In the genomic region with DNA sequence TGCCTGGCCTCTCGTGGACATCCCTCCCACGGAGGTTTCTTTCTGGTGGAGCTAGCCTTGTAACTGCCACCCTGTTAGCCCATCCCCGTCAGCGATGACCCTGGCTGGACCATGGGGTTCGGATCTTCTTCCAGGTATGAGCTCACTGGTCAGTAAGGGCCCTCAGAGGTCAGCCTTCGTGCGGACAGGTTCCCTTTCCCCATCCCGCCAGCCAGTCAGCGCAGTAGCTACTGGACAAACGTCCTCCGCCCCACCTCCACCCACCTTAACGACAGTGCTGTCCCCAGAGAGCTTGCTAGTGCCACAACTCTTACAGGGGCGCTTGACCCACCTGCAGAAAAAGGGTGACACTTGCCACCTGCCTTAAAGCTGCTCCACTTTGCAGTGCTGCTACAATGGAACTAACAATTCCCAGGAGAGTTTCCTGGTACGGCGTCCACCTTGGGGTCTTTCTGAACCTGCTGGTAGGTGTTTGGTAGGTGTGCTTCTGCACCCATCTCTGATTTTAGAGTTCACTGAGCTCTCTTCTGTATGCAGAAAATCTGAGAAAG, we compare ENCODE assay signal across 8 mouse cellular contexts. TPM values are rescaled to one million over a fixed set of nuclear protein-coding genes. Genes with fewer than 3 reads are reported as not detected.
A peak's percentile ranks its signal among the peaks of the same experiment; 100 is the strongest.
DNase-seq lines count a peak whose midpoint lies in the region; ATAC-seq lines count a peak whose summit lies in the region.

No protein-coding gene starts in this region.

- peak overlapping the region; percentile 95 for H3K4me2 ChIP-seq in liver, embryonic 11.5 days

- H3K36me3 ChIP-seq in liver, embryonic 11.5 days (ENCODE audit: control insufficient read depth, insufficient read depth, low read length) = peaks cover 6% of the 10 kb centered on the region

- DNase-seq in cerebellum, adult 11 months = peak; percentile 20
- DNase-seq in thymus, postnatal 14 days = peak; percentile 25
- no peak for DNase-seq in thymus, postnatal 4 days
- no peak for DNase-seq in liver, embryonic 11.5 days (ENCODE audit: low spot score)
- DNase-seq in skeletal muscle tissue, adult 2 months (ENCODE audit: low read depth, low spot score) = peak; percentile 20
- no peak for DNase-seq in gastrocnemius, postnatal 14 days
- no peak for DNase-seq in layer of hippocampus, adult 9-11 months

- no peaks in the 10 kb centered on the region for H3K9me3 ChIP-seq in liver, embryonic 11.5 days (ENCODE audit: control insufficient read depth, low read length)

- no peak for ATAC-seq in cerebellum, adult (ENCODE audit: insufficient number of reproducible peaks, low FRiP score, low TSS enrichment)
- no peak for ATAC-seq in liver, embryonic 11.5 days (replicated peaks; ENCODE audit: low FRiP score)

- H3K27ac ChIP-seq in liver, embryonic 11.5 days (ENCODE audit: low read depth, low read length) = peak overlapping the region; percentile 93

- H3K27me3 ChIP-seq in liver, embryonic 11.5 days (replicated peaks; ENCODE audit: control insufficient read depth, insufficient read depth, low read length) = no peaks in the 10 kb centered on the region

- intact Hi-C loops in gastrocnemius, postnatal 14 days (cut with DNase I; ENCODE audit: low total_unique reads) = no loop called here

- H3K9ac ChIP-seq in liver, embryonic 11.5 days (ENCODE audit: low read depth, low read length) = peak overlapping the region; percentile 90

- H3K4me3 ChIP-seq in liver, embryonic 11.5 days (ENCODE audit: low read depth, low read length) = peak overlapping the region; percentile 83

- 14% methylated on average over 15 of the region's 15 CpGs for WGBS in liver, embryonic 11.5 days

- peaks cover 36% of the 10 kb centered on the region for H3K4me1 ChIP-seq in liver, embryonic 11.5 days (replicated peaks; ENCODE audit: control insufficient read depth, insufficient read depth, low read length)

RNA-seq across cellular contexts. Expression of a gene that starts 0.8 kb away (rescaled TPM):
- polyA plus RNA-seq in liver, embryonic 11.5 days (2014; fragmentation: Nextera tagmentation; extraction: Ambion mirVana) = 12.2 and 13.4 TPM in 2 replicates
- 10 to 100 TPM; 13.8 to 14.9 TPM for total RNA-seq in gastrocnemius, postnatal 14 days (2021)

RNA-seq across cellular contexts. Expression of a gene that starts 46.7 kb away (rescaled TPM):
- 4.4 TPM in 2 replicates for polyA plus RNA-seq in liver, embryonic 11.5 days (2014; fragmentation: Nextera tagmentation; extraction: Ambion mirVana)
- total RNA-seq in gastrocnemius, postnatal 14 days (2021) = 1 to 10 TPM; 3.2 to 3.3 TPM

Comparison
In these comparisons a context has a peak if more than half of its experiments do, and no peak if none do; other contexts are left out.
1. DNase-seq: peak in cerebellum, adult 11 months (single experiment), thymus, postnatal 14 days (single experiment) and skeletal muscle tissue, adult 2 months (single experiment); none in thymus, postnatal 4 days (single experiment), liver, embryonic 11.5 days (single experiment), gastrocnemius, postnatal 14 days (single experiment) and layer of hippocampus, adult 9-11 months (single experiment).